In genomic region chr3:121814413-121814864, GRCm38 (mm10) we compare ENCODE assay signal across 8 mouse cellular contexts. TPM values are rescaled to one million over a fixed set of nuclear protein-coding genes. Genes with fewer than 3 reads are reported as not detected.
A peak's percentile ranks its signal among the peaks of the same experiment; 100 is the strongest.
DNase-seq lines count a peak whose midpoint lies in the region; ATAC-seq and TF ChIP-seq lines count a peak whose summit lies in the region.

No protein-coding gene starts in this region.

- peak overlapping the region; percentile 75 for H3K4me3 ChIP-seq in heart, adult 2 months
- peak overlapping the region; percentile 79 for H3K4me3 ChIP-seq in hindbrain, embryonic 14.5 days (replicated peaks; ENCODE audit: low read length)
- peak overlapping the region; percentile 83 to 88 for H3K4me3 ChIP-seq in liver, embryonic 14.5 days (ENCODE audit: insufficient read depth in 1 of 2, low read depth in 2 of 2, low read length in 2 of 2)
- peak overlapping the region; percentile 96 for H3K4me3 ChIP-seq in stomach, embryonic 15.5 days (replicated peaks)

- under 1% methylated on average over 28 of the region's 28 CpGs for WGBS in heart, adult 2 months
- under 1% methylated on average over 26 of the region's 28 CpGs for WGBS in hindbrain, embryonic 14.5 days
- WGBS in liver, embryonic 14.5 days (ENCODE audit: insufficient replicate concordance) = under 1% methylated on average over 28 of the region's 28 CpGs
- WGBS in stomach, embryonic 15.5 days = under 1% methylated on average over 28 of the region's 28 CpGs

- peak overlapping the region; percentile 98 for H3K27ac ChIP-seq in heart, adult 2 months
- H3K27ac ChIP-seq in hindbrain, embryonic 14.5 days = peak overlapping the region; percentile 99
- no peak overlapping the region; the same call in 1 of the 2 replicates for H3K27ac ChIP-seq in liver, embryonic 14.5 days
- peak overlapping the region; percentile 99 for H3K27ac ChIP-seq in stomach, embryonic 15.5 days

- peaks cover 5% of the 10 kb centered on the region for H3K79me2 ChIP-seq in heart, adult 2 months (replicated peaks; ENCODE audit: control insufficient read depth, insufficient read depth, low read length)

- no peak for TF ChIP-seq EP300 in heart, adult 2 months (IDR thresholded peaks at IDR 0.05; ENCODE audit: insufficient read depth, low read depth, low read length)
- no peak for TF ChIP-seq EP300 in liver, embryonic 14.5 days (IDR thresholded peaks at IDR 0.05; ENCODE audit: low read depth)

- TF ChIP-seq CTCF in heart, adult 2 months (IDR thresholded peaks at IDR 0.05) = no peak
- TF ChIP-seq CTCF in liver, embryonic 14.5 days (IDR thresholded peaks at IDR 0.05; ENCODE audit: low read depth) = 0 out of 2 replicates have a peak, but pooled peaks have one; percentile 8

- no peak for TF ChIP-seq POLR2A in heart, adult 2 months (IDR thresholded peaks at IDR 0.05; ENCODE audit: insufficient read depth, low read depth, low read length)

- H3K9ac ChIP-seq in heart, adult 2 months (ENCODE audit: low read depth, low read length) = peak overlapping the region; percentile 95
- H3K9ac ChIP-seq in hindbrain, embryonic 14.5 days = peak overlapping the region; percentile 91
- peak overlapping the region; percentile 75 for H3K9ac ChIP-seq in liver, embryonic 14.5 days (replicated peaks)
- H3K9ac ChIP-seq in stomach, embryonic 15.5 days = peak overlapping the region; percentile 97

- no peak for DNase-seq in heart, adult 2 months
- no peak for DNase-seq in heart, adult 8-10 months (ENCODE audit: low spot score)
- peak; percentile 55 for DNase-seq in hindbrain, embryonic 14.5 days (ENCODE audit: low spot score)
- DNase-seq in liver, embryonic 14.5 days (ENCODE audit: low read depth in 3 of 3, low spot score in 3 of 3) = peak in 1 of 3 experiments; percentile 6
- DNase-seq in right cerebral cortex, postnatal 25 days = no peak

- H3K4me2 ChIP-seq in hindbrain, embryonic 14.5 days (replicated peaks) = peak overlapping the region; percentile 74
- peak overlapping the region; percentile 85 for H3K4me2 ChIP-seq in liver, embryonic 14.5 days (ENCODE audit: low read depth)
- peak overlapping the region; percentile 57 for H3K4me2 ChIP-seq in stomach, embryonic 15.5 days

- H3K4me1 ChIP-seq in heart, adult 2 months (ENCODE audit: control insufficient read depth, insufficient read depth, low read length) = peaks cover 6% of the 10 kb centered on the region
- peaks cover 23% of the 10 kb centered on the region for H3K4me1 ChIP-seq in hindbrain, embryonic 14.5 days (replicated peaks; ENCODE audit: control insufficient read depth, insufficient read depth, low read length)
- peaks cover 0 to 3% of the 10 kb centered on the region in 2 experiments; a peak in 1 of 4 replicates for H3K4me1 ChIP-seq in liver, embryonic 14.5 days (replicated peaks; ENCODE audit: control insufficient read depth in 2 of 2, insufficient read depth in 2 of 2, low read length in 1 of 2)
- peaks cover 12% of the 10 kb centered on the region for H3K4me1 ChIP-seq in stomach, embryonic 15.5 days

- H3K36me3 ChIP-seq in heart, adult 2 months (ENCODE audit: control insufficient read depth, insufficient read depth, low read length) = peaks cover 17% of the 10 kb centered on the region
- H3K36me3 ChIP-seq in hindbrain, embryonic 14.5 days (replicated peaks; ENCODE audit: control insufficient read depth, insufficient read depth) = no peaks in the 10 kb centered on the region
- H3K36me3 ChIP-seq in liver, embryonic 14.5 days (replicated peaks; ENCODE audit: control insufficient read depth, insufficient read depth, low read depth) = no peaks in the 10 kb centered on the region
- H3K36me3 ChIP-seq in stomach, embryonic 15.5 days = no peaks in the 10 kb centered on the region

- peak; percentile 34 for ATAC-seq in common myeloid progenitor, adult 5-6 weeks (replicated peaks; ENCODE audit: low read depth, poor library complexity, severe bottlenecking)
- ATAC-seq in hindbrain, embryonic 14.5 days (ENCODE audit: low FRiP score) = no peak
- no peak; the same call in 1 of the 2 replicates for ATAC-seq in liver, embryonic 14.5 days (ENCODE audit: insufficient read depth)
- no peak; the same call in 1 of the 2 replicates for ATAC-seq in stomach, embryonic 15.5 days (ENCODE audit: insufficient read depth, low FRiP score, low read depth)
- ATAC-seq in activated CD4-positive, CD25-positive, alpha-beta regulatory T cell, adult 4 months = no peak

- H3K27me3 ChIP-seq in heart, adult 2 months (ENCODE audit: control insufficient read depth, insufficient read depth, low read length) = no peaks in the 10 kb centered on the region
- no peaks in the 10 kb centered on the region for H3K27me3 ChIP-seq in hindbrain, embryonic 14.5 days (ENCODE audit: control insufficient read depth, insufficient read depth, low read length)
- no peaks in the 10 kb centered on the region for H3K27me3 ChIP-seq in liver, embryonic 14.5 days (ENCODE audit: control insufficient read depth, insufficient read depth, low read length)
- H3K27me3 ChIP-seq in stomach, embryonic 15.5 days (replicated peaks) = no peaks in the 10 kb centered on the region

- intact Hi-C loops in heart, adult 2 months (cut with DNase I) = no loop called here

- no peaks in the 10 kb centered on the region for H3K9me3 ChIP-seq in hindbrain, embryonic 14.5 days (ENCODE audit: control insufficient read depth, low read length)
- no peaks in the 10 kb centered on the region for H3K9me3 ChIP-seq in liver, embryonic 14.5 days (ENCODE audit: control insufficient read depth, low read length)
- no peaks in the 10 kb centered on the region for H3K9me3 ChIP-seq in stomach, embryonic 15.5 days

RNA-seq across cellular contexts. Expression of gene Abcd3, which starts 0.7 kb away (rescaled TPM):
- total RNA-seq in heart, adult 2 months (2021) = 10 to 100 TPM; 73.6 to 78.9 TPM
- polyA plus RNA-seq in heart, adult 2 months (2012; rRNA removed) = 19.5 and 29.3 TPM in 2 replicates
- 10 to 100 TPM; 77.8 to 82.1 (median 79.9) TPM for total RNA-seq in heart, adult 8-10 months (2022)
- 36.7 and 39.6 TPM in 2 replicates for total RNA-seq in common myeloid progenitor, adult 5-6 weeks (2017)
- 84.8 and 94.9 TPM in 2 replicates for polyA plus RNA-seq in hindbrain, embryonic 14.5 days (2014; fragmentation: Nextera tagmentation; extraction: Ambion mirVana)
- polyA plus RNA-seq in liver, embryonic 14.5 days (2012; rRNA removed) = 3.6 and 6.1 TPM in 2 replicates
- polyA plus RNA-seq in liver, embryonic 14.5 days (2014; fragmentation: Nextera tagmentation; extraction: Ambion mirVana) = 16.5 and 18.8 TPM in 2 replicates
- 73.9 and 77.5 TPM in 2 replicates for polyA plus RNA-seq in stomach, embryonic 15.5 days (2015; fragmentation: Nextera tagmentation; extraction: Ambion mirVana)
- polyA plus RNA-seq in activated CD4-positive, CD25-positive, alpha-beta regulatory T cell, adult 4 months (2017; shearing (Covaris generic)) = 1 to 10 TPM; 8.6 to 9.3 TPM
